Mouse (Mus musculus): ENCODE data around the gene Arpc3. TPM values are rescaled to one million over a fixed set of nuclear protein-coding genes. Genes with fewer than 3 reads are reported as not detected.

Arpc3 gene
- polyA plus RNA-seq, 1 experiment = 430 TPM

GRCm38 (mm10) chr5:122372192-122372769 is 19.4 kb upstream of the Arpc3 start, which contains the start of gene Fam216a:
Gene Fam216a, minus strand, starts transcription at chr5:122372364.
- Histone ChIP-seq H3K4me1 (ENCODE audit: control insufficient read depth, insufficient read depth, low read length) (peaks cover 2% of the 10 kb centered on the region; the same call in 1 of the 2 replicates), H3K4me3 (ENCODE audit: insufficient read depth, low read depth, low read length) (peak within 1 kb of the TSS; percentile 92), H3K27ac (ENCODE audit: insufficient read depth, low read depth, low read length) (peak within 1 kb of the TSS; percentile 79)
- under 1% methylated on average over 53 of the region's 53 CpGs for WGBS
- TF ChIP-seq POLR2A (IDR thresholded peaks at IDR 0.05; ENCODE audit: insufficient read depth, low read depth, low read length) (peak; percentile 57; the same call in 1 of the 2 replicates), CTCF (IDR thresholded peaks at IDR 0.05; ENCODE audit: insufficient read depth, low read depth, low read length) (no peak)

DNA sequence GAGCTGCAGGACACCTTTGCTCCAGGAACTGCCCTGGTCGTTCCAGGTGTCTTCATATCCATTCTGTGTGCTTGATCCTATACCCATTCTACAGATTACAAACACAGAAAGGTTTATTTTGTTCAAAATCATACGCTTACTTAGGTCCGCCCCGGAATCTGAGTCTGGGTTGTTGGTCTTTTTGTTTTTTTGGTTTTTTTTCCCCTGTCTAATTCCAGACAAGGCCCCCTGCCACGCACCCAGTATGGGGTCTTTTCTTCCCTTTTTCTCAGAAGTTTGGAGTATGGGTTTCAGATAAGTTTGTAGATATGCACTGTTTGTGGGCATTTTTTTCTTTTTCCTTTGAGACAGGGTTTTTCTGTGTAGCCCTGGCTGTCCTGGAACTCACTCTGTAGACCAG is 18.8 kb upstream of the Arpc3 start:
- no peak overlapping the region for H3K27ac ChIP-seq (ENCODE audit: insufficient read depth, low read depth, low read length)
- TF ChIP-seq CTCF (IDR thresholded peaks at IDR 0.05; ENCODE audit: insufficient read depth, low read depth, low read length) (no peak), POLR2A (IDR thresholded peaks at IDR 0.05; ENCODE audit: insufficient read depth, low read depth, low read length) (no peak)
- H3K4me3 ChIP-seq (ENCODE audit: insufficient read depth, low read depth, low read length) = peak overlapping the region; percentile 92
- H3K4me1 ChIP-seq (ENCODE audit: control insufficient read depth, insufficient read depth, low read length) = peaks cover 2% of the 10 kb centered on the region; the same call in 1 of the 2 replicates
- 4% methylated on average over 5 of the region's 5 CpGs for WGBS

DNA sequence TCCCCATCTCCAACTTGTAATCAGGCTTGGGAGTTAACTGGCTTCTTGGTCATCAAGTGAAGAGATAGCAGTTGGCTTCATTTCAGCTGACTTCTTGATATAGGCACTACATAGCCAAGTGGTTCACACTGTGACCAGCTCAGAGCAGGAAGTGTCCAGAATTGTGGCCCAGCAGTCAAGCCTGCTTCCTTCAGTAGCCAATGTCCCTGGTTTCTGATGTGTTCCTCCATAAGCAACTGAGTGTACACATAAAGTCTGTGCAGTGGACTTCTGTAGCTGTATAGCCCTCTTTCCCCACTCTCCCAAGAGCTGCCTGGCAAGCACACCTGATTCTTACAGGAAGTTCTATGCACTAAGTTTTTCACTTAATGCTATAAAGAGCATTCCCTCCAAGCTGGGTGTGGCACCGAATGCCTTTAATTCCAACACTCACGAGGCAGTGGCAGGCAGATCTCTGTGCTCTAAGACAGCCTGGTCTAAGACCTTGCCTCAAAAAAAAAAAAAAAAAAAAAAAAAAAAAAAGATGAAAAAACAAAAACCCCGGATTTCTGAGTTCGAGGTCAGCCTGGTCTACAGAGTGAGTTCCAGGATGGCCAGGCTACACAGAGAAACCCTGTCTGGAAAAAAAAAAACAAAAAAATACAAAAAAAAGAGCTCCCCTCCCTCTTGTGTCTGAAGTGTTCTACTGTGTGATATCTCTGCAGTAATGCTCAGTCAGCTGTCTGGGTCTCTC is 14.4 kb upstream of the Arpc3 start:
- 92% methylated on average over 4 of the region's 4 CpGs for WGBS

DNA sequence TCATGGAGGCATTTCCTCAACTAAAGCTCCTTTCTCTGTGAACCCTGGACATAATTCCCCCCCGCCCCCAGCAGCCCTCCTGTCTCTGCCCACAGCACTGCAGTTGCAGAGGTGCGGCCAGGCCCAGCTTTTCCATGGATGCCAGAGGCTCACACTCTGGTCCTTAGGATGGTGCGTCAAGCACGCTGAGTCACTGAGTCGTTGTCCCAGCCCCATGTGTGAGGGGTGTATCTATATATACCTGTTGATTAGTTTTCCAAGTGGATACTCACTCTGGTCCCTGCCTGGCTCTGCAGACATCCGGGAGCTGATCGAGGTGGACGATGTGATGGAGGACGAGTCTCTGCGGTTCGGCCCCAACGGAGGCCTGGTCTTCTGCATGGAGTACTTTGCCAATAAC is 13.5 kb upstream of the Arpc3 start:
- TF ChIP-seq POLR2A (IDR thresholded peaks at IDR 0.05; ENCODE audit: insufficient read depth, low read depth, low read length) (no peak), CTCF (IDR thresholded peaks at IDR 0.05; ENCODE audit: insufficient read depth, low read depth, low read length) (no peak)
- H3K27ac ChIP-seq (ENCODE audit: insufficient read depth, low read depth, low read length) = no peak overlapping the region
- 94% methylated on average over 12 of the region's 12 CpGs for WGBS
- no peaks in the 10 kb centered on the region; the same call in 1 of the 2 replicates for H3K4me1 ChIP-seq (ENCODE audit: control insufficient read depth, insufficient read depth, low read length)
- no peak overlapping the region for H3K4me3 ChIP-seq (ENCODE audit: insufficient read depth, low read depth, low read length)

More for the DNA sequence above, 14.4 kb upstream of the Arpc3 start:
- no peaks in the 10 kb centered on the region; the same call in 1 of the 2 replicates for H3K4me1 ChIP-seq (ENCODE audit: control insufficient read depth, insufficient read depth, low read length)
- H3K4me3 ChIP-seq (ENCODE audit: insufficient read depth, low read depth, low read length) = no peak overlapping the region
- TF ChIP-seq CTCF (IDR thresholded peaks at IDR 0.05; ENCODE audit: insufficient read depth, low read depth, low read length) = no peak
- no peak for TF ChIP-seq POLR2A (IDR thresholded peaks at IDR 0.05; ENCODE audit: insufficient read depth, low read depth, low read length)
- H3K27ac ChIP-seq (ENCODE audit: insufficient read depth, low read depth, low read length) = no peak overlapping the region

- 49% methylated on average over 11 of the region's 11 CpGs for WGBS
- TF ChIP-seq POLR2A (IDR thresholded peaks at IDR 0.05; ENCODE audit: insufficient read depth, low read depth, low read length) (no peak), CTCF (IDR thresholded peaks at IDR 0.05; ENCODE audit: insufficient read depth, low read depth, low read length) (peak; percentile 71)
- no peak overlapping the region for H3K27ac ChIP-seq (ENCODE audit: insufficient read depth, low read depth, low read length)
- H3K4me3 ChIP-seq (ENCODE audit: insufficient read depth, low read depth, low read length) = no peak overlapping the region
- H3K4me1 ChIP-seq (ENCODE audit: control insufficient read depth, insufficient read depth, low read length) = no peaks in the 10 kb centered on the region
Observed at GRCm38 (mm10) chr5:122379374-122380155, 12.1 kb upstream of the Arpc3 start.

DNA sequence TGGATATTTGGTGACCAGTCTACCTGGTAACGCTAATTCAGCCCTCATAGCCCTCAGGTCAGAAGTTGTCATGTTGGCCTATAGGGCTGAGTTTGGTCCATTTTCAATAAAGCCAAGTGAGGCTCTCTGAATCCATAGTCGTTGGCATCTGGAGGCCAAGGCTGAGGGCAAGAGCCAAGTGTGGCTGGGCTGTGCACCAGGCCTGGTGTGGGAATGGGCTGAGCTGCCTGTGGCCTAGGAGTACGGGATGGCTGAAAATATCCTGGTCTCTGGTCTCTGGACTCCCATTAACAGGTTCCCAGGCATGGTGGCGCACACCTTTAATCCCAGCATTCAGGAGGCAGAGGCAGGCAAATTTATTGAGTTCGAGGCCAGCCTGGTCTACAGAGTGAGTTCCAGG is 1.7 kb upstream of the Arpc3 start:
- 91% methylated on average over 5 of the region's 5 CpGs for WGBS
- no peak overlapping the region for H3K27ac ChIP-seq (ENCODE audit: insufficient read depth, low read depth, low read length)
- peaks cover 9% of the 10 kb centered on the region; the same call in 1 of the 2 replicates for H3K4me1 ChIP-seq (ENCODE audit: control insufficient read depth, insufficient read depth, low read length)
- TF ChIP-seq POLR2A (IDR thresholded peaks at IDR 0.05; ENCODE audit: insufficient read depth, low read depth, low read length) (no peak), CTCF (IDR thresholded peaks at IDR 0.05; ENCODE audit: insufficient read depth, low read depth, low read length) (no peak)
- H3K4me3 ChIP-seq (ENCODE audit: insufficient read depth, low read depth, low read length) = no peak overlapping the region

GRCm38 (mm10) chr5:122390671-122391070 is 1.0 kb upstream of the Arpc3 start:
- Histone ChIP-seq H3K27ac (ENCODE audit: insufficient read depth, low read depth, low read length) (no peak overlapping the region), H3K4me3 (ENCODE audit: insufficient read depth, low read depth, low read length) (no peak overlapping the region), H3K4me1 (ENCODE audit: control insufficient read depth, insufficient read depth, low read length) (peaks cover 12% of the 10 kb centered on the region; the same call in 1 of the 2 replicates)
- TF ChIP-seq POLR2A (IDR thresholded peaks at IDR 0.05; ENCODE audit: insufficient read depth, low read depth, low read length) (no peak), CTCF (IDR thresholded peaks at IDR 0.05; ENCODE audit: insufficient read depth, low read depth, low read length) (no peak)

DNA sequence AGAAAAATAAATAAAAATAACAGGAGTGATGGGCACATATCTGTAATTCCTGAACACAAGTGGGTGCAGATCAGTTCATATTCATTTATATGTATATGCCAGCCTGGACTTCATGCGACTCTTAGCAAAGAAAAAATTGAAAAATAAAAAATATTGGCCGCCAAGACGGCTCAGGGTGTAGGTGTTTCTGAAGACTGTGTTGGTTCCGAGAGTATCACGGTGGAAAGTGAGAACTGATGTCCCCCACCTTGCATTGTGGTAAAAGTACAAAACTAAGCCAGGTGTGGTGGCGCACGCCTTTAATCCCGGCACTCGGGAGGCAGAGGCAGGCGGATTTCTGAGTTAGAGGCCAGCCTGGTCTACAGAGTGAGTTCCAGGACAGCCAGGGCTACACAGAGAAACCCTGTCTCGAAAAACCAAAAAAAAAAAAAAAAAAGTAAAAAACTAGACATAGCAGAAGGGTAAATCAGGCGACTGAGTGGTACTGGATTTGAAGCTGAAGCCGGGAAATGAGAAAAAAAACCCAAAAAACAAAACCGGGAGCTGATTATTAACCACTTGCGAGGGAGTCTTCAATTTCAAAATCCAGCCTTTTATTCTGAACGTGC is 396 bp upstream of the Arpc3 start:
- 49% methylated on average over 16 of the region's 16 CpGs for WGBS
- no peak for TF ChIP-seq POLR2A (IDR thresholded peaks at IDR 0.05; ENCODE audit: insufficient read depth, low read depth, low read length)
- TF ChIP-seq CTCF (IDR thresholded peaks at IDR 0.05; ENCODE audit: insufficient read depth, low read depth, low read length) = no peak
- H3K27ac ChIP-seq (ENCODE audit: insufficient read depth, low read depth, low read length) = no peak overlapping the region
- no peak overlapping the region for H3K4me3 ChIP-seq (ENCODE audit: insufficient read depth, low read depth, low read length)
- peaks cover 12% of the 10 kb centered on the region; the same call in 1 of the 2 replicates for H3K4me1 ChIP-seq (ENCODE audit: control insufficient read depth, insufficient read depth, low read length)
